Mouse (Mus musculus): ENCODE measurements around the gene Sulf2. TPM values are rescaled to one million over a fixed set of nuclear protein-coding genes. Genes with fewer than 3 reads are reported as not detected.

The Sulf2 gene
- total RNA-seq, 2 experiments from 2014 or later: 98.6 to 111 TPM

GRCm38 (mm10) chr2:166024079-166024478 is 131.4 kb downstream of the Sulf2 start:
- DNase-seq (ENCODE audit: low spot score in 2 of 2): no peak

Other genes starting within 250 kb of the Sulf2 start
- gene Ncoa3, start 163.0 kb downstream of the Sulf2 start, total RNA-seq (2021): 10 to 100 TPM; 30.0 to 33.8 TPM